Mouse (Mus musculus): Measurements from ENCODE around the gene Ankrd28. TPM values are rescaled to one million over a fixed set of nuclear protein-coding genes. Genes with fewer than 3 reads are reported as not detected.

Ankrd28 gene
- polyA plus RNA-seq, 1 experiment = 2.7 TPM

DNA sequence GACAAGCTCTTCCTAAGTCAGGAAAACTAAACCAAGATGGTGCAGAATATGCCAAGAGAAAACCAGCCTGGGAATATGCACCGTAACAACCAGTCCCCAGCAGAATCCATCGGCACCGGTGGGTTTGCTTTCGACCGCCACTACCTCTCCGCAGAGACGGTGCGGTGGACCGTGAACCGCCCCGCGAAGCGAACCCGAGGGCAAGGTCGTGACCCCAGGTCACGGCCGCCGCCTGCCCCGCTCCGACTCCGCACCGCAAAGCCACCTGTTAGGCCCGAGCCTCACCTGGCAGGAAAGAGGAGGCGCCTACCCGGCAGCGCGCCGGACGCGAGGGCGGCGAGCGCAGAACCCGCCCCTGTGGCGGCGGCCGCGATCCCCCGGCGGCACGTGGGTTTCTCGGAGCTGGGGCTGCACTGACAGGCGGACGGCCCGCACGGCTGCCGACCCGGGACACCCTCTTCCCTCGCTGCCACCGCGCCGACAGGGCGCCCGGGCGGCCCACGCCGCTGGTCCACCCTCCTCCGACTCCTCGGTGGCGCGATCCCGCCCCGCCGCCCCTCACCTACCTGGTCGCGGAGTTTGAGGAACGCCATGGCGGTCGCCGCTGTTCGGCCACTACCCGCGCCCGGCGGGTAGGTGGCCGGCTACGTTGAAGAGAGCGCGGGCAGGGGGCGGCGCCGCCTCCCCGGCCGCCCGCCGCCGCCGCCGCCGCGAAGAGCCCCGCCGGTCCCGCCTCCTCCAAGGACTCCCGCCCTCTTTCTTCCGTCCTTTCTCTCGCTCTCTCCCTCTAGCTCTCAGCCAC lies 489 bp downstream of the Ankrd28 start:
- Histone ChIP-seq H3K36me3 (ENCODE audit: control insufficient read depth, insufficient read depth, low read length) (no peaks in the 10 kb centered on the region), H3K27me3 (ENCODE audit: control insufficient read depth, insufficient read depth, low read length) (no peaks in the 10 kb centered on the region), H3K27ac (ENCODE audit: insufficient read depth, low read length) (peak overlapping the region; percentile 80), H3K4me3 (ENCODE audit: extremely low read depth, insufficient read depth, insufficient read length) (peak overlapping the region; percentile 83), H3K4me1 (ENCODE audit: control insufficient read depth, insufficient read depth, insufficient read length) (peaks cover 3% of the 10 kb centered on the region)
- no peak for TF ChIP-seq POLR2A (IDR thresholded peaks at IDR 0.05; ENCODE audit: low read depth, low read length)
- no peak for TF ChIP-seq CTCF (IDR thresholded peaks at IDR 0.05; ENCODE audit: extremely low read depth, insufficient read depth, insufficient read length, insufficient replicate concordance)
- WGBS = under 1% methylated on average over 92 of the region's 97 CpGs
- peak; percentile 19 to 57 for DNase-seq (ENCODE audit: low read depth in 1 of 2, low spot score in 2 of 2)

DNA sequence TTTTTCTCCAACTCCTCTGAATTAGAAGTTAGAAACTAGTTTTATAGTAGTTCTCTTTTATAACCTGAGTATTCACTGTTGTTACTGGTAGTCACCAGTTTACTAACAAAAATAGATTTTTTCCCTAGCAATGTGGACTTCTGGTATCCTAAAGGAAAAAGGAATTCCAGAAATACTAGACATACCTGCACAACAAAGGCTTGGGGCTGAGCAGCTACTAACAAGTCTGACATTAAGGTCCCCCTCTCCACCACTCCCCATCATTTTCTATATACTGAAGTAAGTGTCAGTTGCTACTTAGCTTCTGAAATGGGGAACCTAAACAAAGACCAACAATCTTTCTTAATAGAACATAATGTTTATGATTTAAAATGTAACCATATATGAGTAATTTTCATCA lies 3.2 kb downstream of the Ankrd28 start:
- Histone ChIP-seq H3K4me3 (ENCODE audit: extremely low read depth, insufficient read depth, insufficient read length) (no peak overlapping the region), H3K36me3 (ENCODE audit: control insufficient read depth, insufficient read depth, low read length) (no peaks in the 10 kb centered on the region), H3K4me1 (ENCODE audit: control insufficient read depth, insufficient read depth, insufficient read length) (peaks cover 3% of the 10 kb centered on the region), H3K27me3 (ENCODE audit: control insufficient read depth, insufficient read depth, low read length) (no peaks in the 10 kb centered on the region), H3K27ac (ENCODE audit: insufficient read depth, low read length) (no peak overlapping the region)
- no peak for DNase-seq (ENCODE audit: low read depth in 1 of 2, low spot score in 2 of 2)
- no peak for TF ChIP-seq POLR2A (IDR thresholded peaks at IDR 0.05; ENCODE audit: low read depth, low read length)
- no peak for TF ChIP-seq CTCF (IDR thresholded peaks at IDR 0.05; ENCODE audit: extremely low read depth, insufficient read depth, insufficient read length, insufficient replicate concordance)

DNA sequence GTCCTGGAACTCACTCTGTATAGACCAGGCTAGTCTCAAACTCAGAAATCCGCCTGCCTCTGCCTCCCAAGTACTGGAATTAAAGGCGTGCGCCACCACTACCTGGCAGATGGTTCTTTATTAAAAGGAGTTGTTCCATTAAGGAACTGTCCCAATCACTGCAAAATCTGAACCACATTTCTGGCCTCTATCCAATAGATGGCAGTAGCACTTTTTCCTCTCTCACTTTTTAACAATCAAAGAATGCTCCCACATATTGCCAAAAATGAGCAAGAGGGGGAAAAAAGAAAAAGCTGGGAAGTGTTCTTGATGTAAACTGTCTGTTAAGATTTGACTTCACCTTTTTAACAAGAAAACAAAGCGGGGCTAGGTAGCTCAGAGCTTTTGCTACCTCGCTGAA lies 20.5 kb downstream of the Ankrd28 start:
- H3K4me1 ChIP-seq (ENCODE audit: control insufficient read depth, insufficient read depth, insufficient read length) = no peaks in the 10 kb centered on the region; the same call in 1 of the 2 replicates
- WGBS = 92% methylated on average over 5 of the region's 5 CpGs
- DNase-seq (ENCODE audit: low read depth in 1 of 2, low spot score in 2 of 2) = no peak

GRCm38 (mm10) chr14:31803791-31804190 lies 26.7 kb downstream of the Ankrd28 start:
- no peak overlapping the region for H3K4me3 ChIP-seq (ENCODE audit: extremely low read depth, insufficient read depth, insufficient read length)
- TF ChIP-seq POLR2A (IDR thresholded peaks at IDR 0.05; ENCODE audit: low read depth, low read length) (no peak), CTCF (IDR thresholded peaks at IDR 0.05; ENCODE audit: extremely low read depth, insufficient read depth, insufficient read length, insufficient replicate concordance) (no peak)
- H3K27me3 ChIP-seq (ENCODE audit: control insufficient read depth, insufficient read depth, low read length) = no peaks in the 10 kb centered on the region
- no peaks in the 10 kb centered on the region for H3K36me3 ChIP-seq (ENCODE audit: control insufficient read depth, insufficient read depth, low read length)
- WGBS = 82% methylated on average over 2 of the region's 2 CpGs
- no peak overlapping the region for H3K27ac ChIP-seq (ENCODE audit: insufficient read depth, low read length)
- no peaks in the 10 kb centered on the region for H3K4me1 ChIP-seq (ENCODE audit: control insufficient read depth, insufficient read depth, insufficient read length)
- DNase-seq (ENCODE audit: low read depth in 1 of 2, low spot score in 2 of 2) = no peak

More for the DNA sequence above, 20.5 kb downstream of the Ankrd28 start:
- no peaks in the 10 kb centered on the region for H3K36me3 ChIP-seq (ENCODE audit: control insufficient read depth, insufficient read depth, low read length)
- H3K27me3 ChIP-seq (ENCODE audit: control insufficient read depth, insufficient read depth, low read length) = no peaks in the 10 kb centered on the region
- TF ChIP-seq CTCF (IDR thresholded peaks at IDR 0.05; ENCODE audit: extremely low read depth, insufficient read depth, insufficient read length, insufficient replicate concordance) = no peak
- TF ChIP-seq POLR2A (IDR thresholded peaks at IDR 0.05; ENCODE audit: low read depth, low read length) = no peak
- no peak overlapping the region for H3K4me3 ChIP-seq (ENCODE audit: extremely low read depth, insufficient read depth, insufficient read length)
- no peak overlapping the region for H3K27ac ChIP-seq (ENCODE audit: insufficient read depth, low read length)

DNA sequence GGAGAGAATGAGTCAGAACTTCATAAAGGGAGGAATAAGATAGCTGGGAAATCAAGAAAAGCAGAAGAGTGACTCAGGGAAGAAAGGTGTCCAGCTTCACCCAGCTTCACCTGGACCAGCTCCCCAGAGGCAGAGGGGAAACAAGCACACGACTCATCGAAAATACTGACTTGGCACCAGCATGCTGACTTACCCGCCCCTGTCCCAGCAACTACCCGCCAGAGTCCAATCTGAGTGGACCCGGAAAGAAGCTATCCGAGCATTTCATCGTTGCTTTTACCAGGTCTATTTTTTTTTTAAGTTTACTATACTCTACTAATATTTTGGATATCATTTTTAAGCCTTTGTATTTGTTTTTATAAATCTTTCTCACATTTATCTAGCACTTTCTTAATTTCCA lies 29.5 kb downstream of the Ankrd28 start:
- Histone ChIP-seq H3K4me3 (ENCODE audit: extremely low read depth, insufficient read depth, insufficient read length) (no peak overlapping the region), H3K4me1 (ENCODE audit: control insufficient read depth, insufficient read depth, insufficient read length) (no peaks in the 10 kb centered on the region), H3K27me3 (ENCODE audit: control insufficient read depth, insufficient read depth, low read length) (no peaks in the 10 kb centered on the region), H3K27ac (ENCODE audit: insufficient read depth, low read length) (no peak overlapping the region), H3K36me3 (ENCODE audit: control insufficient read depth, insufficient read depth, low read length) (no peaks in the 10 kb centered on the region)
- no peak for TF ChIP-seq POLR2A (IDR thresholded peaks at IDR 0.05; ENCODE audit: low read depth, low read length)
- no peak for TF ChIP-seq CTCF (IDR thresholded peaks at IDR 0.05; ENCODE audit: extremely low read depth, insufficient read depth, insufficient read length, insufficient replicate concordance)
- DNase-seq (ENCODE audit: low read depth in 1 of 2, low spot score in 2 of 2) = no peak
- 82% methylated on average over 7 of the region's 7 CpGs for WGBS

GRCm38 (mm10) chr14:31800446-31800845 lies 30.0 kb downstream of the Ankrd28 start:
- 92% methylated on average over 5 of the region's 5 CpGs for WGBS
- Histone ChIP-seq H3K27me3 (ENCODE audit: control insufficient read depth, insufficient read depth, low read length) (no peaks in the 10 kb centered on the region), H3K27ac (ENCODE audit: insufficient read depth, low read length) (no peak overlapping the region), H3K4me1 (ENCODE audit: control insufficient read depth, insufficient read depth, insufficient read length) (no peaks in the 10 kb centered on the region), H3K36me3 (ENCODE audit: control insufficient read depth, insufficient read depth, low read length) (no peaks in the 10 kb centered on the region), H3K4me3 (ENCODE audit: extremely low read depth, insufficient read depth, insufficient read length) (no peak overlapping the region)
- no peak for DNase-seq (ENCODE audit: low read depth in 1 of 2, low spot score in 2 of 2)
- no peak for TF ChIP-seq CTCF (IDR thresholded peaks at IDR 0.05; ENCODE audit: extremely low read depth, insufficient read depth, insufficient read length, insufficient replicate concordance)
- no peak for TF ChIP-seq POLR2A (IDR thresholded peaks at IDR 0.05; ENCODE audit: low read depth, low read length)

- Histone ChIP-seq H3K4me1 (ENCODE audit: control insufficient read depth, insufficient read depth, insufficient read length) (no peaks in the 10 kb centered on the region), H3K27ac (ENCODE audit: insufficient read depth, low read length) (no peak overlapping the region), H3K36me3 (ENCODE audit: control insufficient read depth, insufficient read depth, low read length) (no peaks in the 10 kb centered on the region), H3K4me3 (ENCODE audit: extremely low read depth, insufficient read depth, insufficient read length) (no peak overlapping the region), H3K27me3 (ENCODE audit: control insufficient read depth, insufficient read depth, low read length) (no peaks in the 10 kb centered on the region)
- WGBS = 88% methylated on average over 10 of the region's 10 CpGs
- no peak for DNase-seq (ENCODE audit: low read depth in 1 of 2, low spot score in 2 of 2)
- TF ChIP-seq CTCF (IDR thresholded peaks at IDR 0.05; ENCODE audit: extremely low read depth, insufficient read depth, insufficient read length, insufficient replicate concordance) (no peak), POLR2A (IDR thresholded peaks at IDR 0.05; ENCODE audit: low read depth, low read length) (no peak)
These were observed 31.5 kb downstream of the Ankrd28 start for GRCm38 (mm10) chr14:31798937-31799336.

Measured in spleen, adult 2 months (tissue).